Mouse (Mus musculus) regulatory T cell (primary cell): ENCODE measurements around the gene Tmem98.

Experiments
- in situ Hi-C: fragments of 300-600 bp; cut with MboI, MseI; formaldehyde crosslinking; loops from one replicate; pipeline ENCODE4 v1.15.1; 2025; ENCODE audit warnings: high pct_unique_total_duplicates

Tmem98 gene

GRCm38 (mm10) chr11:80791677-80792432 lies 18.1 kb upstream of the Tmem98 start:
- in situ Hi-C loops = no loop called here

DNA sequence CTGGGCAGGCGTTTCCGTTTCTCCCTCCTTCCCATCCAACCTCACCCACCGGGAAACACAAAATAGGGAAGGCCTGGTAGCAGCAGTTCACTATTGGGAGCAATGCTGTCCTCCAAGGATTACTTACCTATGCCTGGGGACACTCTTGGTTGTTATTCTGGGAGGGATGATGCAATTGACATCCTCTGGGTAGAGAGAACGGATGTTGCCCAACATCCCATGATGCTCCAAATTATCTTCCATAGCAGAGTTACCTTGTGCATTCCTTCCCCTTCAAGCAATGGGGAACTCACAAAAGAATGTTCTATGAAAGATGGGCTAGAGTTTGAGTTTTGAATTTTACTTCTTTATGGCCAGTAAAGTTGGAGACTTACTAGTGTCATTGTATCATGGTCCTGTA lies 16.6 kb upstream of the Tmem98 start:
- in situ Hi-C loops = no loop called here

DNA sequence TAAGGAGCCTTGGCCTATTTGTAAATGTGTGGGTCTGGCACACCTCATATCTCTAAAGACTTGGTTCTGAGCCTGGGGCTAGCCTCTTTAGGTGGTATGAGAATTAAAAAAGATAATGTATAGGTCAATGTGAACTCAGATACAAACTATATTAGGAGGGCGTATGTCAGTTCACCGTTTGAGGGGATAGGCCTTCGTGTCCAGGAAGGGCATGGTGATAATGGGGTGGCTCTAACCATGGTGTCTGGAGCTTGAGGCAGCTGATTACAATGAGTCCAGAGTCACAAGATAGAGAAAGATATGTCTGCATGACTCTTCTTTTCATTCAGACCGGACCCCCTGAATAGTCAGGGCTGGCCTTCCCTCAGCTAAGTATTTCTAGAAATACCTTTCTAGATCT lies 15.7 kb upstream of the Tmem98 start:
- in situ Hi-C loops = no loop called here

DNA sequence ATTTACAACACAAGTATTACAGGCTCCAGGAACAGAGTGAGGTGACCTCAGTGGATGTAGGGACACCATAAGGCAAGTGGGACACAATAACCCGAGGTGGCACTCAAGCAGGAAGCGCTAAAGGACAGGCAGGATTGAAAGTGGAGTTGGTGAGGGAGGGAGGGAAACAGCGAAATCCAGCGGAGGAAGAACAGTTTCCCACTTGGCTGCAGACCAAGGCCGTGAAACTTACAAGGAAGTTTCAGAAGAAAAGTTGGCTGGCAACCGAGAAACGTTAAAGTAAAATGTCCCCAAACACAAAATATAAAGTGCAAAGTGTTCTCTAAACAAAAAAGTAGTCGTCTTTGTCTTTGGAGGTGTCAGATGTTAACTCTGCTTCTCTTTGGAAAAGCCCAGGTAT lies 14.5 kb upstream of the Tmem98 start:
- in situ Hi-C loops = no loop called here

DNA sequence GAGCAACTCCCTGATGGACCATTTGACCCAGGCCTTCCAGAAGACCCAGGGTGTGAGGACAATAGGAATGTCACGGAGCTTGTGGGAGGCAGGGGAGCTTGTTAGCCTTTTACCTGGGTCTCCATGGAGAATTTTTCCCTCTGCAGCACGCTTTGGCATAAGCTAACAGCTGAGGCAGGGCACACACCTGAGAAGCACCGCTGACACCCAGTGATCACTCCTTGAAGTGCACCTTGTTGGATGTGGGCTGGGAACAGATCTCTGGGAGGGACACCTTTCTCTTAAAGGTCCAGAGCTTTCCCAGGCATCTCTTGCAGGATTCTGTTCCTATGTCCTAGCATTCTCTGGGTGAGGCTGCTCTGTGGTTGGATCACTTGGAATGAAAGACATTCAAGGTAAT lies 10.0 kb upstream of the Tmem98 start:
- in situ Hi-C loops = no loop called here

- in situ Hi-C loops = no loop called here
Observed at GRCm38 (mm10) chr11:80802706-80803105, 7.3 kb upstream of the Tmem98 start.

DNA sequence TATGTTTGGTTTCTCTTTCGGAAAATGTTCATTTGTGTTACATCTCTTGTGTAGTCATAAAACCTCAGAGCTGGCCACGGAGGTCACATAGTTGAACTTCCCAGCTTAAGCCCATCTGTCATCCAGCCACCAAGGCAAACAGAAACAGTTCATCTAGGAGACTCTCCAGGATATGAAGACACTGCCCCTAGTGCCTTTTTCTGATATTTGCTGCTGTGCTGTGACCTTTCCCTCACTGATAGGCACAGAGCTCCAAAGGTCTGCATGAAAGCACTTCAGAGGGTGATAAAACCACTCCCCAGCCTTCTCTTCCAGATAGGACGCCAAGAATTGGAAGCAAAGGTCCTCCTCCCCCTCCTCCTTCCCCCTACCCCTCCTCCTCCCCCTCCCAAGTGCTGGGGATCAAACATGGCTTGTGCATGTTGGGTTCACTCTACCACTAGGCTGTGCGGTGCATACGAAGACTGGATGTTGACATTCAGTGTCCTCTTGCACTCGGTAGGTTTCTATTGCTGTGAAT lies 1.4 kb upstream of the Tmem98 start:
- in situ Hi-C loops = loop anchor here (5.0 kb wide), 1 partner anchor 116 kb away; no protein-coding TSS in a partner anchor

DNA sequence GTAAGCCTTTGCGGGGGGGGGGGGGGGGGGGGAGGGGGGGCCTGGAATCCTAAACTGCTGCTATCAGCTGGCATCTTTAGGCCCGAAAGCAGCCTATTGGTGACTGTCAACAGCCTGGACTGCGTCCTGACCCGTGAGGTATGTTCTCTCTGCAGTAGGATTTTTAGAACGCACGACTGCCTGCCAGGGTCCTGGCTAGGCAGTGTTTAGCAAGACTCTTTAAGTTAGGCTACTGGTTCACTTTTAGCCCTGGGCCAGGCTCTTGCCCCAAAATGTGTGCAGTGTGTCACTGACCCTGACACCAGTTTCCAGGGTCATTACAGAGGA lies 346 bp upstream of the Tmem98 start:
- in situ Hi-C loops = loop anchor here (5.0 kb wide), 1 partner anchor 117 kb away; no protein-coding TSS in a partner anchor

DNA sequence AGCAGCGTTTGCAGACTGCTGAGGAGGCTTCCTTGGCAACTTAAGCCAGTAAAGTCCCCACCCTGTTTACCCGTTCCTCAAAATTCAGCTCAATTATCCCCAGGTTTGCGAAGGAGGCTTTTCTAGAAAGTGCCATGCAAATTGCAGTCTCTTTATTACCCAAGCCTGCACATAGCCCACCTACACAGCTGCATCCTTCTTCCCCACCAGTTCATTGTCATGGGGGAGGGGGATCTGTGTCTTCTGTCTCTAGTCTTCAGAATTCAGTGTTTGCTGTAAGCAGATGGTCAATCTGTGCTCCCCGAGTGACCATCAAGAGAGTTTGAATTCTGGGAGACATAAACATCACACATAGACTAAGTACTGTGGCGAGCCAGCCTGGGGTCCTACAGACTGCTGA lies 1.2 kb downstream of the Tmem98 start:
- in situ Hi-C loops = no loop called here

DNA sequence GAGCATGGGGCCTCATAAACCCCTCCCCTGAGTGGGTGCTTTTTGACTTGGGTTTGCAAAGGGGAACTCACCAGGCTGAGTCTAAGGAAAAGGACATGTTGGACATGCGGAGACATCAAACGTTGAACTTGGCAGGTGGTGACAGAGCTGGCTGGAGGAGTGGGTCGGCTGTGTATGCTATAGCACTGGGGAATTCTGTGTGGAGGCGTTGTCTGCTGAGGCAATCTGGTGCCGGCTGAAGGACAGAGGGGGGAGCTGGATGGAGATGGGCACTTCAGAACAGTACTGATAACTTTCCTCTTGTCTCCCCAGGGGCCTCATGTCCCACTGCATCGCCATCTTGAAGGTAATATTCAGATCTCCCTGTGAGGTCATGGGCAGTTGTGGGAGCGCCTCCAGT lies 5.4 kb downstream of the Tmem98 start:
- in situ Hi-C loops = no loop called here

DNA sequence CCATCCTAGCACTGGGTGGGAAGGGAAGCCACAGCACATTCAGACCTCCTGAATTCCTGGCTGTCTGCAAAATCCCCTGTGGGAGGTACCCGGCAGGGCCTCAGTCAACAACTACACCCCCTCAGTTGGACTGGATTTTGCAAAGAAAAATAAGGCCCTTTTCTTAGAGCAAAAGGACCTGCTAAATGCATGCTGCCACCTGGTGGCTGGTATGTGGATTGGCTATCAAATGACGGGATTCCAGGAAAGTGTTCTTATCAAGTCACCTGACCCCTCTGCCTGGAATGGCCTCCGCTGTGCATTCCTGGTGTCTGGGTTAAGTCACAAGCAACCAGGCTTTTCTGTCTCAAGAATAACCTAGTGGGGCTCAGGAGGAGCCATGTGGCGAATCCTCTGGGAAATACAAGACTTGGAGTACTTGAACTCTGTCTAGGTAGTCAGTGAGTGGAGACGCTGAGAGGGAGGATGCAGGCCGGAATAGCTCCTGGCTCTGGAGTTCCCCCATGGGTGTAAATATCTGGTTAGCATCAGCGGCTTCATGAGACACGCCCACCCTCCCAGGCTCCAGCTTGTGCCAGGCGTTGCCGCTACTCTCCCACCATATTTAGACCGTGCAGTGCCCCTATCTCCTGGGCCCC lies 8.2 kb downstream of the Tmem98 start:
- in situ Hi-C loops = no loop called here

DNA sequence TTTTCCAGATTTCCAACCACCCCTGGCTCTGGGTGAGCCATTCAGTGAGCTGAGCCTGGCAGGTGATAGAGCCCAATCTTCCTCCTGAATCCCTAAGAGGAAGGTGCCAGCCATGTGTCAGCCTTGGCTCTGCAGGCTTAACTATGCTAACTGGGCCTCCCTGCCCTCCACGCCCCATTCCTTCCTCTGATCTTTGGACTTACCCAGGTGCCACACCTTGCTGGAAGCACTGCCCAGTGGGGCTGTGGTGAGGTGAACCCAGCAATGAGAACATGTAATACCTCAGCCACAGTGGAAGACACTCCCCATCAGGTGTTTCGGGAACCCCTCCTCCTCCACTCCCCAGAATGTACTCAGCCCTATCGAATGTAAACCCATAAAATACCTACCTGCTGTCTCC lies 10.1 kb downstream of the Tmem98 start:
- in situ Hi-C loops = no loop called here

DNA sequence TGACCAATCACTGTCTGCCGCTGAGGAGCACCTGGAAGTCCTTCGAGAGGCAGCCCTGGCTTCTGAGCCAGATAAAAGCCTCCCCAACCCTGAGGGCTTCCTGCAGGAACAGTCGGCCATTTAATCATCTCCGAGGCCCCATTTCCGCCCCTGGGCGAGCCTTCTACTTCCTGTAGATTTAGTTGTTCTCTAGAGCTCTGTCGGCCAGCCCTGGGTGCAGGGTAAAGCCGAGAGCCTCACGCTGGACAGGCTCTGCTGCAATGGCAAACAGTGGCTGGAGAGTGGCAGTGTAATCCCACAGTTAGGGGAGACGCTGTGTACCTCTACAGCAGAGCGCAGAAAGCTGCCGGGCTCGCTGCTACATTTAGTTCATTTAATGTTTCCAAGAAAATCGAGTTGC lies 11.3 kb downstream of the Tmem98 start:
- in situ Hi-C loops = no loop called here

DNA sequence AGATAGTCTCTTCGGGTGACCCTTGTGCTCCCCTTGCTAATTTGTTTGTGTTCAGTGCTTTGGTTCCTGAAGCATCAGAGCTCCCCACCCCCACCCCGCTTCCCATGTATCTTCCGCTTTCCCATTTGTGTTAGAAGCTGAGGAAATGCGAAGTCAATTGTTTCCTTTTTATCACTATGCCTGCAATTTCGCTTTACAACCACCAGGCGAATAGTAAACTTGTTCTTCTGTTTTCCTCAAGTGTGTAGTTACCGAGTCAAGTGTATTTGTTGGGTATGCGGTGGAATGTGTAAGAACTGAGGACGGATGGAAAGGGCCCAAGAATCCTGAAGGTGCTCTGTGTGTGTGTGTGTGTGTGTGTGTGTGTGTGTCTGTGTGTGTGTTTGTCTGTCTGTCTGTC lies 11.8 kb downstream of the Tmem98 start:
- in situ Hi-C loops = no loop called here

- in situ Hi-C loops = loop anchor here (10.0 kb wide), 1 partner anchor 881 kb away; no protein-coding TSS in a partner anchor
Observed at GRCm38 (mm10) chr11:80835395-80835794, 25.4 kb downstream of the Tmem98 start.

DNA sequence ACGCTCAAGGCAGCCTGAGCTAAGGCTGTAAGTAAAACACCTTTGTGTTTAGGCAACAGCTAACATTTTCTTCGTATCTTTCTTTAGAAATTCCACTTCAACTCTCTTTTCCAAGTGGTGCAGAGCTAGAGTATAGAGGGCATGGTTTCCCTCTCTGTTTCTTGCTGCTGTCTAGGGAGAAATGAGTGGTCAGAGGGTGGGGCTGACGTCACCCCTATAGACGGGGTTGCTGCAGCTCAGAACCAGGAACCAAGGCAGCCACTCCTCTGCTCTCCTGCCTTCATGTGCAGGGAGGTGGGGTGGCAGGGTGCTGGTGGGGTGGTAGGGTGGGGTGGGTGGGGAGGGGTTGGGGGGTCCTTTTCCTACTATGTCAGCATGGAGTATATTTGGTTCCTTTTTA lies 25.9 kb downstream of the Tmem98 start:
- in situ Hi-C loops = loop anchor here (10.0 kb wide), 1 partner anchor 881 kb away; no protein-coding TSS in a partner anchor

DNA sequence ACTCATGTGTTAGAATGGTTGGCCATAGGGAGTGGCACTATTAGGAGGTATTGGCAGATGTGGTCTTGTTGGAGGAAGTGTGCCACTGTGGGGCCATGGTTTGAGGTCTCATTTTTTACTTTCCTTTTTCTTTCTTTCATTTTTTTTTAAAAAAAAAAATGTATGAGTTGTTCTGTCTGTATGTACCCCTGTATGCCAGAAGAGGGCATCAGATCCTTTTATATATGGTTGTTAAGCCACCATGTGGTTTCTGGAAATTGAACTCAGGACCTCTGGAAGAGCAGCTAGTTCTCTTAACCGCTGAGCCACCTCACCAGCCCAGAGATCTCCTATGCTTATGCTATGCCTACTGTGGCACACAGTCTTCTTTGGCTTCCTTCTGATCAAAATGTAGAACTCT lies 28.7 kb downstream of the Tmem98 start:
- in situ Hi-C loops = loop anchor here (10.0 kb wide), 1 partner anchor 884 kb away; no protein-coding TSS in a partner anchor

- in situ Hi-C loops = no loop called here
Observed at GRCm38 (mm10) chr11:80843435-80843834, 33.5 kb downstream of the Tmem98 start.

- in situ Hi-C loops = no loop called here
Observed at GRCm38 (mm10) chr11:80845486-80845885, 35.5 kb downstream of the Tmem98 start.

DNA sequence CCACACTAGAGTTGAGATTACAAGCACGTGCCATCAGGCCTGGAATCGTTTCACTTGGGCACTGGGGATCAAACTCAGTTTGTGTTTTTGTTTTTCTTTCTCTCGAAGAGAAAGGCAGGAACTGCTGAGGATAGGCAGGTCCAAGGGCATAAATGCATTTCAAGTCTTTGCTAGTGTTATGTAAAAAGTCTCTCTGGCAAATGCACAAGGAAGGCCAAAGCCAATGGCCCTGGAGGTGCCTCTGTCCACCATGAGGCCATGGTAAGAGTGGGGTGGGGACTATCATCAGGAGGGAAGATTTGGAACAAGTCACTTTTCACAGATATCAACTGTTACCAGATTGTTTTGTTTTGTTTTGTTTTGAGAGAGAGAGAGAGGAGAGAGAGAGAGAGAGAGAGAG lies 36.1 kb downstream of the Tmem98 start:
- in situ Hi-C loops = no loop called here

- in situ Hi-C loops = no loop called here
Observed at GRCm38 (mm10) chr11:80848131-80848530, 38.2 kb downstream of the Tmem98 start.

GRCm38 (mm10) chr11:80851859-80852258 lies 41.9 kb downstream of the Tmem98 start:
- in situ Hi-C loops = no loop called here

- in situ Hi-C loops = no loop called here
Observed at GRCm38 (mm10) chr11:80853014-80853413, 43.0 kb downstream of the Tmem98 start.
